Mouse (Mus musculus) thymus, adult 18-20 months (tissue): ENCODE results near the gene Foxf1.

ENCODE experiments used
- DNase-seq, 2 experiments: peaks; one replicate each; pipeline ENCODE4 v3.0.0; 2022; ENCODE audit warnings: mixed read lengths in 2 of 2

The Foxf1 gene

GRCm38 (mm10) chr8:121130522-121130921 lies 46.3 kb downstream of the Foxf1 start:
- no peak for DNase-seq

DNA sequence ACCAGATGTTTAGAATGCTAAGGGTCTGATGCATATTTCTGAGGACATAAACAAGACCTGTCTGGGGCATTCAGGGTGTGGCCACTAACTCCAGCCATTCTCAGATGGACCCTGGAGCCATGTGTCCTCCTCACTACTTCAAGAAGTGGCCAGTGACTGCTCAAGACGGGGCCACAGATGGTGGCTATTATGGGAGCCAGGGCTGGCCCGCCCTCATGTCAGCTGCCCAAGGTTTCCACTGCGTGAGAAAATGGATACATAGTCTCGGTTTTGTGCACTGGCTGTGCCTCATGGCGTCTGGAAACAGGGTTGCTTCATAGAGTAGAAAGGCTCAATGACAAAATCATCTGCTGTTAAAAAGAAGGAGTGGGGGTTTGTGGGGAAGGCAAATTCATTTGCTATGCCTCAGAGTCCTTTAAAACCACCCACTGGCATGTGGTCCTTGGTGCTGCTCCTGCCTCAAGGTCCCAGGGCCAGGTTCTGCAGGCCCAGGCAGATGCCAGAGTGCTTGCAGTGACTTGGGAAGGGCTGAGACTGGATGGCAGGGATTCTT lies 48.9 kb downstream of the Foxf1 start:
- DNase-seq, result no peak

- DNase-seq, result no peak
Measured at GRCm38 (mm10) chr8:121134102-121134501, 49.9 kb downstream of the Foxf1 start.

DNA sequence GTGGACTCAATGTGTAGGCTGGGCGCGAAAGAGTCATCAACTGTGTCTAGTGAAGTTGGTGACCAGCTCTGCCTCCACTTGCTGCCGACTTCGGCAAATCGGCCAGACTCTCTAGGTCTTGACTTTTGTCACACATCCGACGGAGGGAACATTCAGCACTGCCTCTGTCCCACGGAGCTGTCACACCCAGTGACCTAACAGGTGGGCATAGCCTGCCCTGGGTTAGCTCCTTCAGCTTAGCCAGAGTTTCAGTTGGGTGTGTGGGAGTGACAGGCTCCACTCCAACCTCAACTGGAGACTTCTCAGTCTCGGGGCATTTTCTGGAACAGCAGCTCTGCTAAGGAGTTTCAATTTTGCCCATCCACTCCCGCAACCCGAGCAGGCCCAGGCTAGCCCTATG lies 50.3 kb downstream of the Foxf1 start:
- DNase-seq, result no peak

DNA sequence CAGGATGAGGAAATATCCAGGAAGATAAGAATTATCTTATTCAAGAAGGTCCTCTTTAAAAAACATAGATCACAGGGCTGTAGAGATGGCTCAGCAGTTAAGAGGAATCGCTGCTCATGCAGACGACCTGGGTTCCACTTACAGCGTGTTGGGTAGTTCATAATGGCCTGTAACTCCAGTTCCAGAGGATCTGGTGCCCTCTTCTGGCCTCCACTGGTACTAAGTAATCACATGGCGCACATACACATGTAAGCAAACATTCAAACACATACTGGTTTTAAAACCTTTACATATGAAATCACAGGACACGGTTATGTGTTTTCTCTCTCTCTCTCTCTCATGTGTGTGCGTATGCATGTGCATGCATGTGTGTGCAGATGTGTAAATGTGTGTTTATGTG lies 52.7 kb downstream of the Foxf1 start:
- no peak for DNase-seq
